Mouse (Mus musculus): ENCODE results near the gene Gm17387. TPM values are rescaled to one million over a fixed set of nuclear protein-coding genes. Genes with fewer than 3 reads are reported as not detected.

Gene Gm17387
- polyA plus RNA-seq, 1 experiment from 2014 or later = not detected

DNA sequence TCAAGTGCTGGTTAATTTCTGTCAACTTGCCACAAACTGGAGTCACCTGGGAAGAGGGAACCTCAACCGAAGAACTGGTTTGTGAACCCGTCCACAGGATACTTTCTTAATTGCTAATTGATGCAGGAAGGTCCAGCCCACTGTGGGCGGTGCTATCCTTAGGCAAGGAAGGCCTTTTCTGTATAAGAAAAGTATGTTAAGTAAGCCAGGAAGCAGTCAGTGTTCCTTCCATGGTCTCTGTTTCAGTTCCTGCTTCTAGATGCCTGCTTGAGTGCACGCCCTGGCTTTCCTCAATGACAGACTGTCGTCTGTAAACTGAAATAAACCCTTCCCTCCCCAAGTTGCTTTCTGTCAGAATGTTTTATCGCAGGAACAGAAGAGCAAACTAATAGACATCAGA, 28.0 kb downstream of the Gm17387 start:
- Histone ChIP-seq H3K4me1 (replicated peaks) (peaks cover 20% of the 10 kb centered on the region), H3K27ac (no peak overlapping the region), H3K9ac (no peak overlapping the region), H3K36me3 (peaks cover 8% of the 10 kb centered on the region; the same call in 1 of the 2 replicates), H3K4me2 (no peak overlapping the region), H3K4me3 (no peak overlapping the region), H3K9me3 (peaks cover 4% of the 10 kb centered on the region; the same call in 1 of the 2 replicates), H3K27me3 (no peaks in the 10 kb centered on the region)
- ATAC-seq (ENCODE audit: low FRiP score) = no peak
- WGBS = 92% methylated on average over 6 of the region's 6 CpGs

- peaks cover 4% of the 10 kb centered on the region; the same call in 1 of the 2 replicates for H3K9me3 ChIP-seq
- 97% methylated on average over 1 of the region's 1 CpGs for WGBS
- ATAC-seq (ENCODE audit: low FRiP score) = no peak
- H3K9ac ChIP-seq = no peak overlapping the region
- no peaks in the 10 kb centered on the region for H3K27me3 ChIP-seq
- H3K4me1 ChIP-seq (replicated peaks) = peaks cover 25% of the 10 kb centered on the region
- H3K4me3 ChIP-seq = no peak overlapping the region
- H3K27ac ChIP-seq = no peak overlapping the region
- no peak overlapping the region for H3K4me2 ChIP-seq
- H3K36me3 ChIP-seq = peaks cover 10% of the 10 kb centered on the region
Measured at GRCm38 (mm10) chr7:141057541-141057940, 28.6 kb downstream of the Gm17387 start.

GRCm38 (mm10) chr7:141058601-141059341, 29.8 kb downstream of the Gm17387 start:
- ATAC-seq (ENCODE audit: low FRiP score) = no peak
- no peak overlapping the region for H3K4me3 ChIP-seq
- H3K36me3 ChIP-seq = peaks cover 19% of the 10 kb centered on the region
- peaks cover 4% of the 10 kb centered on the region; the same call in 1 of the 2 replicates for H3K9me3 ChIP-seq
- peaks cover 38% of the 10 kb centered on the region for H3K4me1 ChIP-seq (replicated peaks)
- H3K27me3 ChIP-seq = no peaks in the 10 kb centered on the region
- H3K4me2 ChIP-seq = no peak overlapping the region
- H3K27ac ChIP-seq = no peak overlapping the region
- WGBS = 98% methylated on average over 14 of the region's 14 CpGs
- H3K9ac ChIP-seq = no peak overlapping the region

GRCm38 (mm10) chr7:141059929-141060328, 31.0 kb downstream of the Gm17387 start:
- no peak for ATAC-seq (ENCODE audit: low FRiP score)
- Histone ChIP-seq H3K27me3 (no peaks in the 10 kb centered on the region), H3K27ac (peak overlapping the region; percentile 97), H3K9me3 (peaks cover 4% of the 10 kb centered on the region; the same call in 1 of the 2 replicates), H3K4me1 (replicated peaks) (peaks cover 39% of the 10 kb centered on the region), H3K4me2 (peak overlapping the region; percentile 82), H3K9ac (peak overlapping the region; percentile 99), H3K4me3 (peak overlapping the region; percentile 92), H3K36me3 (peaks cover 30% of the 10 kb centered on the region)
- 75% methylated on average over 2 of the region's 2 CpGs for WGBS

DNA sequence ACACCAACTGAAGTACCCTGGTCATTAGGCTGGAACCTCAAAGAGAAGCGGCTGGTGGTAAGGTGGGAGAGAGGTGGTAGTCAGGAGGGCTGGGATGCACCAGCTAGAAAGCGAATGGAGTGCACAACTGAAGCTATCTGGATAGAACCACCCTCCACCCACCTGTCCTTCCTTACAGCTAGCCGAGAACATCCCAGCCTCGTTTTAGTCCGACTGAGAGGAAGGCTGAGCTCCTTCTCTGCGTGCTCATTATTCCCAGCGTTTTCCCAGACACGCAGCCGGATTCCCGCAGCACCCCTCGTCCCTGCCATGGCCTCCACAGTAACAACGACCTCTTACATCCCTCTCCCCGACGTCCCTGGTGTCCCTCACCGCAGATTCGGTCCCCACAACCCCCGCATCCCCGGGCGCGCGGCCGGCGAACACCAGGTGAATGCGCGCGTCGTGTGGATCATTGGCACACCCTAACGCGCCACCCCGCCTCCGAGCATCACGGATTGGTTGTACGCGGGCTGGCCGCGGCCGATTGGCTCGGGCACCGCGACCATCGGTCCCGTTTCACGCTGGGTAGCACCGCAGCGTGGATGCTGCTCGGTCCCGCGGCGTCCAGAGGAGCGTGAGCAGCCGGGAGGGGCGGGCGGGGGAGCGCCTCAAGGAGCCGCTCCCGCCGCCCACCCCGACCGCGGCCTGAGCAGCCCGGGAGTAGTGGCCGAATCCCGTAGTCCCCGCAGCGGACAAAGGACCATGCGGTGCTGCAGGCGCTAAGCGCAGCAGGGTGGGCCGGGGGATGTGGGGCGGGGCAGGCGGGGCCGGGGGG, 31.7 kb downstream of the Gm17387 start, which contains the start of gene B4galnt4:
Gene B4galnt4, plus strand, starts transcription at position 679 of the 817 bp plus-strand sequence.
- peaks cover 37% of the 10 kb centered on the region for H3K36me3 ChIP-seq
- H3K4me2 ChIP-seq = peak within 1 kb of the TSS; percentile 82
- H3K27me3 ChIP-seq = no peaks in the 10 kb centered on the region
- peaks cover 39% of the 10 kb centered on the region for H3K4me1 ChIP-seq (replicated peaks)
- peak; percentile 99 for ATAC-seq (ENCODE audit: low FRiP score)
- WGBS = under 1% methylated on average over 69 of the region's 72 CpGs
- H3K9me3 ChIP-seq = peaks cover 4% of the 10 kb centered on the region; the same call in 1 of the 2 replicates
- H3K27ac ChIP-seq = peak within 1 kb of the TSS; percentile 97
- H3K9ac ChIP-seq = peak within 1 kb of the TSS; percentile 99
- H3K4me3 ChIP-seq = peak within 1 kb of the TSS; percentile 92

GRCm38 (mm10) chr7:141061269-141061692, 32.4 kb downstream of the Gm17387 start:
- Histone ChIP-seq H3K27me3 (no peaks in the 10 kb centered on the region), H3K4me1 (replicated peaks) (peaks cover 39% of the 10 kb centered on the region), H3K27ac (peak overlapping the region; percentile 97), H3K9me3 (no peaks in the 10 kb centered on the region), H3K36me3 (peaks cover 41% of the 10 kb centered on the region), H3K4me3 (peak overlapping the region; percentile 92), H3K9ac (peak overlapping the region; percentile 99), H3K4me2 (peak overlapping the region; percentile 82)
- WGBS = 0% methylated on average over 37 of the region's 37 CpGs
- ATAC-seq (ENCODE audit: low FRiP score) = peak; percentile 57

GRCm38 (mm10) chr7:141062525-141062924, 33.6 kb downstream of the Gm17387 start:
- Histone ChIP-seq H3K4me1 (replicated peaks) (peaks cover 39% of the 10 kb centered on the region), H3K9me3 (no peaks in the 10 kb centered on the region), H3K27ac (no peak overlapping the region; the same call in 1 of the 2 replicates), H3K36me3 (peaks cover 49% of the 10 kb centered on the region), H3K9ac (peak overlapping the region; percentile 99), H3K4me2 (peak overlapping the region; percentile 82), H3K4me3 (peak overlapping the region; percentile 92), H3K27me3 (no peaks in the 10 kb centered on the region)
- ATAC-seq (ENCODE audit: low FRiP score) = no peak
- WGBS = 68% methylated on average over 7 of the region's 7 CpGs

DNA sequence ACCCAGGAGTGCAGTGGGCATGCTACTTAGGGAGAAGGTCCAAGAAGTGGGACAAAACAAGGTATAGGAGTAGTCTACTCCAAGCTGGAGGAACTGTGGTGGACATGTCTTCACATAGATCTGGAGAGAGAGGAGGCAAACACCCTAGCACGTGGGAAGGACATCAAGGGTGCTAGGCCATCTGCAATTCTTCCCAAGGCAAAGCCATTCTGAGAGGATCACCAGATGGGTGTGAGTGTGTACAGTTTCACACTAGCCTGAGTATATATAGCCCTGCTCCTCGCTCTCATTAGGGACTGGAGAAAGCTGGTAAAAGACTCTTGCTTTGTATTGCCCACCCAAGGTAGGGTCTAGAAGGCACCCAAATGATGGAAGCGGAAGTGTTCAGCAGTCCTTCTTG, 34.4 kb downstream of the Gm17387 start:
- H3K36me3 ChIP-seq = peaks cover 57% of the 10 kb centered on the region
- H3K4me2 ChIP-seq = no peak overlapping the region
- no peak for ATAC-seq (ENCODE audit: low FRiP score)
- no peak overlapping the region for H3K4me3 ChIP-seq
- no peak overlapping the region for H3K27ac ChIP-seq
- H3K4me1 ChIP-seq (replicated peaks) = peaks cover 39% of the 10 kb centered on the region
- WGBS = 97% methylated on average over 3 of the region's 3 CpGs
- no peaks in the 10 kb centered on the region for H3K9me3 ChIP-seq
- H3K9ac ChIP-seq = peak overlapping the region; percentile 99; the same call in 1 of the 2 replicates
- 0 out of 2 replicates have a peak, but pooled peaks cover 1% of the 10 kb centered on the region for H3K27me3 ChIP-seq

GRCm38 (mm10) chr7:141064175-141064574, 35.2 kb downstream of the Gm17387 start:
- 85% methylated on average over 7 of the region's 7 CpGs for WGBS
- Histone ChIP-seq H3K9me3 (no peaks in the 10 kb centered on the region), H3K27me3 (0 out of 2 replicates have a peak, but pooled peaks cover 4% of the 10 kb centered on the region), H3K36me3 (peaks cover 64% of the 10 kb centered on the region), H3K9ac (no peak overlapping the region), H3K27ac (no peak overlapping the region), H3K4me1 (replicated peaks) (peaks cover 37% of the 10 kb centered on the region), H3K4me3 (no peak overlapping the region), H3K4me2 (no peak overlapping the region)
- ATAC-seq (ENCODE audit: low FRiP score) = no peak

DNA sequence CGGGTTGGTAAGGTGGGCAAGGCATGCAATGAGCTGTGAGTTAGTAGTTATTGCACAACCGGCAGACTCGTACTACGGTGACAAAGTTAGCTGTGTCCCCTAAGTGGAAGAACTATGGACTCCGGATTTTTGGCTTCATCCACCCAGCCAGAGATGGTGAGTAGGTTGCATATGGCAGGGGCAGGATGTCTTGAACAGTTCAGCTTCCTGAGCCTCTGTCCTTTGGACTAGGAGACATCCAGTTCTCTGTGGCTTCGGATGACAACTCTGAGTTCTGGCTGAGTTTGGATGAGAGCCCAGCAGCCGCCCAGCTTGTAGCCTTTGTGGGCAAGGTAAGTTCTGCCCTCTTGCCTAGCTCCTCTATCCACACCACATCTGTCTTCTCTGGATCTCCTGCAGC, 35.6 kb downstream of the Gm17387 start:
- Histone ChIP-seq H3K4me1 (replicated peaks) (peaks cover 36% of the 10 kb centered on the region), H3K4me2 (no peak overlapping the region), H3K9me3 (no peaks in the 10 kb centered on the region), H3K9ac (no peak overlapping the region), H3K27ac (no peak overlapping the region), H3K4me3 (no peak overlapping the region), H3K36me3 (peaks cover 64% of the 10 kb centered on the region), H3K27me3 (0 out of 2 replicates have a peak, but pooled peaks cover 4% of the 10 kb centered on the region)
- 92% methylated on average over 7 of the region's 7 CpGs for WGBS
- no peak for ATAC-seq (ENCODE audit: low FRiP score)

DNA sequence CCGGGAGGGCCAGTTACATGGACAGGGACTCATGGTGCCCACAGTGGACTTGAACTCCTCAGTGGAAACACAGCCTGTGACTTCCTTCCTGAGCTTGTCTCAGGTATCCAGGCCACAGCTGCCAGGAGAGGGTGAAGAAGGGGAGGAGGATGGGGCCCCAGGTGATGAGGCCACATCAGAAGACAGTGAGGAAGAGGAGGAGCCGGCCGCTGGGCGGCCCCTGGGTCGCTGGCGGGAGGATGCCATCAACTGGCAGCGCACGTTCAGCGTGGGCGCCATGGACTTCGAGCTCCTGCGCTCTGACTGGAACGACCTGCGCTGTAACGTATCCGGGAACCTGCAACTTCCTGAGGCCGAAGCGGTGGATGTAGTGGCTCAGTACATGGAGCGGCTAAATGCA, 39.4 kb downstream of the Gm17387 start:
- Histone ChIP-seq H3K4me2 (no peak overlapping the region), H3K27me3 (peaks cover 17% of the 10 kb centered on the region), H3K4me1 (replicated peaks) (peaks cover 31% of the 10 kb centered on the region), H3K9me3 (no peaks in the 10 kb centered on the region), H3K4me3 (no peak overlapping the region), H3K36me3 (peaks cover 57% of the 10 kb centered on the region), H3K27ac (no peak overlapping the region), H3K9ac (no peak overlapping the region)
- no peak for ATAC-seq (ENCODE audit: low FRiP score)
- 81% methylated on average over 19 of the region's 19 CpGs for WGBS

Data from hindbrain, embryonic 13.5 days (tissue).